Mouse (Mus musculus) layer of hippocampus, postnatal 10 days (tissue): ENCODE results near the gene AI854703. TPM values are rescaled to one million over a fixed set of nuclear protein-coding genes. Genes with fewer than 3 reads are reported as not detected.

Source experiments
- DNase-seq, 2 experiments: peaks; one replicate each; pipeline ENCODE4 v3.0.0; 2021; ENCODE audit warnings: low spot score in 2 of 2
- total RNA-seq, 2 experiments: library from RNA; stranded (reverse); gene quantifications; 2 replicates each; pipeline ENCODE4 v1.2.3; 2021

The AI854703 gene
- total RNA-seq, 2 experiments from 2014 or later = 13.7 to 15.5 TPM

DNA sequence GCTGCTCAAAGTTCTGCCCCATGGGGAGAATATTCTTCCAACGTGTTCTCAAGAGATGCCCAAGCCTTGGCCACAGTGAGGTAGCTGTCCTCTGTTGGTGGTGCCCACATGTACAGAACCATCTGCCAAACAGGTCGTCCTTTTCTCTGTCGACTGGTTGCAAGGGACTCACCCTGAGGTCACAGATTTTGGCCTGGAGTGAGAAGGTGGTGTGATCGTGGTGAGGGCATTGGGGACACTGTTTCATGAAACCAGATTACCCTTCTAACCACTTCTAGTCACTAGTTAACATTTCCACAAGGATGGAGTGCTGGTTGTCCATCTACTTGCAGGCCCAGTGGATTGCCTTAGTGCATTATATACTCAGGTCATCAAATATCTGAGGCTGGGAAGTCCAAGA is 22.2 kb downstream of the AI854703 start:
- no peak for DNase-seq

DNA sequence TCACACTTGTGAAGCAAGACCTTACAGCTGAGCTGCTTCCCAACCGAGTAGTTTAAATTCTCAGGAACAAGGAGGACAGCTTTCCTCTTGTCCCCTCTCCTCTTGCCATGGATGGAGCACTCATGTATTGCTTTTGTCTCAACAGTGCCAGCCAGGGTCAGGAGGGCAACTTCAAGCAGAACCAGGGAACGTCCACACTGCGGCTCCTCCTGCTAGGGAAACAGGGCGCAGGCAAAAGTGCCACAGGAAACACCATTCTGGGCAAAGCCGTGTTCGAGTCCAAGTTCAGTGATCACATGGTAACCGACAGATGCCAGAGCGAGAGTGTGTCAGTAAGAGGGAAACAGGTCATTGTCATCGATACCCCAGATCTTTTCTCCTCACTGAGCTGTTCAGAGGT is 23.5 kb downstream of the AI854703 start:
- no peak for DNase-seq

DNA sequence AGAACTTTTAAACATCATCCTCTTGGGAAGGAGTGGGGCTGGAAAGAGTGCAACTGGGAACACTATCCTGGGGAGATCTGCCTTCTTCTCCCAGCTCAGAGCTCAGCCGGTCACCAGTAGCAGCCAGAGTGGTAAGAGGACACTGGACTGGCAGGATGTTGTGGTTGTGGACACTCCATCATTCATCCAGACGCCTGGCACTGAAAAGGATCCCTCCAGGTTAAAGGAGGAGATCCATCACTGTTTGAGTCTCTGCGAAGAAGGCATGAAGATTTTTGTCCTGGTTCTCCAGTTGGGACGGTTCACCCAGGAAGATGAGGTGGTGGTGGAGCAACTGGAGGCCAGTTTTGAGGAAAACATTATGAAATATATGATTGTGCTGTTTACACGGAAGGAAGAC is 32.2 kb downstream of the AI854703 start:
- no peak for DNase-seq

DNA sequence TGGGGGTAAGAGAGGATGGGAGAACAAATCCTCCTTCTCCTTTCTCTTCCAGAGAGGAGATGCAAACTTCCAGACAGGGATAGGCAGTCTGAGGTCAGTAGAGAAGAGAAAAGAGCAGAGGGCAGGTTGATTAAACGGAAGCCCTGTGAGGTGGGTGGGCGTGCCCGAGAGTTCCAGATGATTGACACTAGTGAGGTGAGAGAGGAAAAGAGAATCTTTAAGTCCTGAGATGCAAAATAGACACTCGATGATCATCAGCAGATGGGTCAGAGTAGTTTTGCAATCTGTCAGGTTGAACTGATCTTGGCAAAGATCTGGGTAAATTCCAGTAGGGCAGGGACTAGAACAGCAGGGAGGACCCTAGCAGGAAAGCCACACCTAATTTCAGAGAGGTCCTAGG is 38.2 kb downstream of the AI854703 start:
- DNase-seq = no peak

DNA sequence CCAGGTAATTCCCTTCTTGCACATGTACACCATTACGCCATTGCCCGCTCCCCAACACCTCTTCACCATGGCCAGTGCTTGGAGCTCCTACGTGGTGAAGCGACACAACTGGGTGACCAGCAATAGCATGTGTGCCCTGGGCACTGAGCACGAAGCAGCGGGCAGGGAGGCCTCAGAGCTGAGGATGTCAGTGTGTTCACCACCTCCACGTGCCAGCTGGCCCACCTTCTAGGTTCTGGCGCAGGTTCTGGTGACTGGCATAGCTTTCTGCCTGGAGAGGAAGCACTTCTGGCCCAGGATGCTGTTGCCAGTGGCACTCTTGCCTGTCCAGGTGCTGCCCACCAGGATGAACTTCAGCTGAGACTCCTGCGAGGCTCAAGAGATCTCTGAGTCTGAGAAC is 38.9 kb downstream of the AI854703 start:
- DNase-seq = no peak

DNA sequence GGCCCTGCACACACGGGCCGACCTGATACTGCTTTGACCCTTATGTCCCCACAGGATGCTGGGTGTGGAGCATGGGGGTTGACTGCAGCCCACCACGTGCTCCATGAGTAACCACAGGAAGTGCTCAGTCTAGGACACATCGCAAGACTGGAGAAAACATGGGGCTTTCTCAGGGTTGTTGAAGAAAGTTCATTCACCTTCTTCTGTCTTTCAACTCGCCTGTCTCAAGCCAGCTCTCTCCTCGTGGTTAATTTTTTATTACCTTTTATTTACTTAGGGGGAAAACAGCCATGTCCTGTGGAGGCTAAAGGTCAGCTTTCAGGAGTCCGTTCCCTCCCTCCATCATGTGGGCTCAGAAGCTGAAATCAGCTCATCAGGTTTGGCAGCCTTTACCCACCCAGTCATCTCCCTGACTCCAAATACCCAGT is 39.6 kb downstream of the AI854703 start:
- DNase-seq = no peak

DNA sequence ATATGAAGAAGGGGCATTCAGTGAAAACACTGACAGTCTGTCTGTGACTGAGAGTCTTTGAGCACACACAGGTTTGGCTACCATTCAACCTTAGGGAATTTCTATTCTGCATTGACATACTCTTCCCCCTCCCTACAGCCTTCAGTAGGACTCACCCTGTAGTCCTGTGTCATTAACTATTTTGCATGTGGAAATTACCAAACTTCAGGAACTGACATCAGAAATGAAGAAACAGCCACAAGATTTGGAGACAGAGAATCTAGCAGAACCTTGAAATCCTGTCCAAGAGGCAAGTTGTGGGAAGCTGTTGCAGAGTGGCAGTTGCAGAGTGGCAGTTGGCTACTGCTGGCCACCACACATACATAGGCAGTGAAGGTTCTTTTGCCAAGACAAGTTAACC is 41.5 kb downstream of the AI854703 start:
- DNase-seq = no peak

DNA sequence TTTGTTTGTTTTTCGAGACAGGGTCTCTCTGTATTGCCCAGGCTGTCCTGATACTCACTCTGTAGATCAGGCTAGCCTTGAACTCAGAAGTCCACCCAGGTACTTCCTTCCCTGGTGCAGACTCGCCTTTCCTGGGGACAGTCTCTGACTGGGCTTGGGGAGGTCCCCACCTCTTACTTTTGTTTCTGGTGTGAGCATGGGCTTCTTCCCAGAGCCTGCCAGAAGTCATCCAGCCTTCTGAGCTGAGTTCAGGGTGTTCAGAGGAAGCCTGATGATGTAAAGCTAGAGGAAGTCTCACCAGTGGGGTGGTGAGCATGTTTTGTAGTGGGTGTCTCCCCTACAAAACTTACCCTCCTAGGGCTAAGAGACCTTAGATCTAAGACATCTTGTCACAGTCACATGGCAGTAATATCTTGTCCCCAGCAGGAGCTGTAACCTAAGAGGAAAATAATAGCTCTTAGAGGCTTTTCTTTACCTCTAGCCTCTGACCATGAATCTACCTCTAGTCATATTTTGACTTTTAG is 42.9 kb downstream of the AI854703 start:
- DNase-seq = no peak

DNA sequence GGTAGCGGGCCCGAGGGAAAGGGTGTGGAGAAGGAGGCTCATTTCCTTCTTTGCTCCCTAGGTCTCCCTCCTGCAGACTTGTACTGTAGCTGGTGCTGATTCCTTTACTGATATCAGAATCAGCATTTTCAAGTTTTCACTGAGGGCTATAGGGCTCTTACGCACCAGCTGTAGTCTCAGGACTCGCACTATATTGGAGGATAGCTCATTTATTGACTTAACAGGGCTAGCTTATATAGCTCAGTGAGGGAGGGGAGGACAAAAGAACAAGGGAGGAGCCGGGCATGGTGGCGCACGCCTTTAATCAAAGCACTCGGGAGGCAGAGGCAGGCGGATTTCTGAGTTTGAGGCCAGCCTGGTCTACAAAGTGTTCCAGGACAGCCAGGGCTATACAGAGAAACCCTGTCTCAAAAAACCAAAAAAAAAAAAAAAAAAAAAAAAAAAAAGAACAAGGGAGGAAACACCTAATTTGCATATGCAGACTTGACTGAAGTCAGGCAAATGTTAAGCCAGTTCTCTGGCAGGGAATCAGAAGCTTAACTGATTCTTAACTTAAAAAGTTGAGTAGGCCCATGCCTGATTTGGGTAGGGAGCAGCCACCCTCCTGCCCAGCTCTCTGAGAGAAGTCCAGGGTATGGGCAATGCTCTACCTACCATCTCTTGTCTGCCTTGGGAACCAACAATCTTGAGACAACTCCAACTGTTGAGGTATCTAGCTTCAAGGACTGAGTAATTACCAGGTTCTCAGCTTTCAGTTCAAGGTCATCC is 47.9 kb downstream of the AI854703 start:
- DNase-seq = no peak

DNA sequence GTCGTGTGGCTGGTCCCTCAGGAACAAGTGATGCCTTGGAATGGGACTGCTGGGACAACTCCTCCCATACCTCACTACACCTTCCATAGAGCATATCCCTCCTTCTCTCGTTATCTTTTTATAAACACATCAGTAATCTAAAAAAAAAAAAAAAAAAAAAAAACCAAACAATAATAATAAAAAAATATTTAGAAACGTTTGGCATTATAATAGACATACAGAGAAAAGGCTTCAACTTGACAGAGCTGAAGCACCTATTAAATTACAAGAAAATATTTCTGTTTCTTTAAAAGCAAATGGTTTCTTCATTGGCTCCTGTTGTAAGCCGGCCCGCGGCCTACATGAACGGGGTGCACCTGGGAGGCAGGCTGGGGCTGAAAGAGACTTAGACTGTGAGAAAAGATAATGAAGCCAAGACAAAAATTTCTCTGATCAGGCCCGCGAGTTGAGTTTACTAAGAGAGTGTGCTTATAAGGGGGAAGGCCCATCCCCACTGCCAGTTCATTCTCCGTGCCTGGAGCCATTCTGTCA is 48.9 kb downstream of the AI854703 start:
- DNase-seq = no peak

DNA sequence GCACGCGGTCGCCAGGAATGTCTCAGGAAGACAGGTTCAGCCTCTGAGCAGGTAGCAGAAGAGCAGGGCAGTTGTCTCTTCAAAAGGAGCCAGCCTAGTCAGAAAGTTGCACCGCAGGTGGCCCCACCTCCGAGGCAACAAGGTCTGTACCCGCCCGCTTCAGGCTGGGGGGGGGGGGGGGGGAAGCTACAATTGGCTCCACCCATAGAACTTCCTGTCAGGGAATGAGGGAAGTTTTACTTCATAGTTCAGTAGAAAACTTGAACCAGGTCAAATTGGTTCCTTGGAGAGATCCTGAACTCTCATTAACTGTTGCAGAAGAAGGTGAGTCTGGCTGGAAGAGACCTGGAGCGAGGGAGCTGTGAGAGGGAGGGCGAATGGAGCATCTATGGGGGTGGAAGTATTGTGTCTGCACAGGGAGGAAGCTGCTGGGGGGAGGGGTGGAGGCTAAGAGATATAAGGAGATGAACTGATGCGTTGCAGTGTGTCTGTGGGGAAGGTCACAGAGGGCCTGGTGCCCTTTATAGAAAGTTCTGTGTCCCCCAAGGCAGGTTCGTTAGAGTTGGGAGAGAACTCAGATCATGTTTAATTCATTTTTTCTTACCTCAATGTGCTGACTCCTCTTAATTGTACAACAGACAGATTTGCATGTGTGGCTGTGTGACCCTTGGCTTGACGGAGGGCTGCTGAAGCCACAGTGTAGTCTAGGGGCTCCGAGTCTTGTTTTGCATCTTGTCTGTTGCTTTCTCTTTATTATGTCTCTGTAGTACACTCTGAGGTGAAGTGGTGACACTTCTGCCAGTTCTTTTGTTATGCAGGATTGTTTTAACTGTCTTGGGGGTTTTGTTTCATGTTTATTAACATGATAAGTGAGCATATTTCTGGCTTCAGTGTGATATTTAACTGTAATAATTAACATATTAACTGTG is 49.6 kb downstream of the AI854703 start, which contains the start of gene Gimap9:
TSS of gene Gimap9 (plus strand) at position 199 of the 929 bp plus-strand sequence.
- DNase-seq = no peak

DNA sequence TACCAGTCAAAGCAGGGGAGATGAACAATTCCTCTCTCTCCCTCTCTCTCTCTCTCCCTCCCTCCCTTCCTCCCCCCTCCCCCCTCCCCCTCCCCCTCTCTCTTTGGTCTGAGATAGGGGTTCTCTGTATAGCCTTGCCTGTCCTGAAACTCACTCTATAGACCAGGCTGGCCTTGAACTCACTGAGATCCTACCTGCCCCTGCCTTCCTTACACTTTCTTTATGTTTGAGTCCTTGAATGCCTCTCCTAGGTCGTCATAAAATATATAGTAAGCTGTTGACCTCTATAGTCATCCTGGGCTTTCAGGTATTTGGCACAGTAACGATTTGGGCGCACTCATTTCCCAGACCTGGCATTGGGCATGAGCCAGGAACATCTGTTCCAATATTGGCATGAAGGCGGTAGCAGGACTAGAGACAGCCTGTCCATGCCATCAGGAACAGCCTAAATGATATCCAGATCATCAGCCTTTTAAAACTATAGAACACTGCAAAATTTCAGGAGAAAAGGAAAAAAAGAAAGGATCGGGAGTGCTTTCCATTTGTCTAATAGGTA is 50.4 kb downstream of the AI854703 start:
- no peak for DNase-seq

DNA sequence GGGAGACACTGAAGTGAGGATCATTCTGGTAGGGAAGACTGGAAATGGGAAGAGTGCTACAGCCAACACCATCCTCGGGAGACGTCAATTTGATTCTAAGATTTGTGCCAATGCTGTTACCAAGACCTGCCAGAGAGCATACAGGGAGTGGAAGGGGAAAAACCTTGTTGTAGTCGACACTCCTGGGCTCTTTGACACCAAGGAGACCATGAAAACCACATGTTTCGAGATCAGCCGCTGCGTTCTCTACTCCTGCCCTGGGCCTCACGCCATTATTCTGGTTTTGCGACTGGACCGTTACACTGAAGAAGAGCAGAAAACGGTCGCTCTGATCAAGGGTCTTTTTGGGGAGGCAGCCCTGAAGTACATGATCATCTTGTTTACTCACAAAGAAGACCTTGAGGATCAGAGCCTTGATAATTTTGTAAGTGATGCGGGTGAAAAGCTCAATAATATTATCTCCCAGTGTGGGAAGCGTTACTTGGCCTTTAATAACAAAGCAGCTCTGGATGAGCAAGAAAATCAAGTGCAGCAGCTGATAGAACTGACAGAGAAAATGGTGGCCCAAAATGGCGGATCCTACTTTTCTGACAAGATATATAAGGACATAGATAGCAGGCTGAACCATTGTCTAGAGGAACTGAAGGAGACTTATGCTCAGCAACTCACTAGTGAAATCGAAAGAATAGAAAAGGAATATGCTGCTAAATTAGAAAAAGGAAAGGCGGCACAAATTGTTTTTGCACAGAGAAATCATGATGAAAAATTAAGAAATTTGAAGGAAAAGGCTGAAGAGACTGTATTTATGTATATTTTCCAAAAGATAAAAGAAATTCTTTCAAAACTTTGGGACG is 51.2 kb downstream of the AI854703 start:
- DNase-seq = no peak

DNA sequence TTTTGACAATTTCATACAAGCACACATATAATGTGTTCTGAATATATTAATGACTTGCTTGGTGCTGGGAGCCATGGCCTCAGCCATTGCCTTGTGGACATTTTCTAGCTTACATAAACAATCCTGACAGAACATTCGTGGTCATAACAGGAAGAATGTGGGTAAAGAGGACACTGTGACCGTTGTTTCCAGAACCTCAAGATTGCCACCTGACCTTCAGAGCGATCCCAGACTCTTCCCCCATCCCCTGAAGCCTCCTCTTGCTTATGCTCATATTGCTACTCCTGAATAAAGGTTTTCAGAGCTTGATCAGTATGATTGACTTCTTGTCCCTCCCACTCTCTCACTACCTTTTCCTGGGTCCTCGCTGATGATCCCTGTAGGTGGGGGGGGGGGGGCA is 51.8 kb downstream of the AI854703 start:
- no peak for DNase-seq

DNA sequence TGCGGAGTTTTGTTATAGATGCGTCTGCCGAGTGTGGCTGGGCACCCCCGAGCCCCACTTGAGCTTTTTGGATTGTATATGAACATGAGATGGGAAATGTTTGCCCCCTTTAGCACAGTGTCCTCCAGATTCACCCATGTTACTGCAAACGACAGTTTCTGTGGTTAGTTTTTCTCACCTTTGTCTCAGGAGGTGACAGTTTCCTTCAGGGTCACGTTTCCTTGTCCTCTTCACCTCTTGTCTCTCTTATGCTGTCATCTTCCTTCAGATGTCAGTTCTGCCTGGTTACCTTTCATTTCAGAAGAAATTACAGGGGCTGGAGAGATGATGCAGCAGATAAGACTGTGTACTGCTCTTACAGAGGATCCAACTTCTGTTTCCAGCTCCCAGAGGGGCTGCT is 53.1 kb downstream of the AI854703 start:
- no peak for DNase-seq

DNA sequence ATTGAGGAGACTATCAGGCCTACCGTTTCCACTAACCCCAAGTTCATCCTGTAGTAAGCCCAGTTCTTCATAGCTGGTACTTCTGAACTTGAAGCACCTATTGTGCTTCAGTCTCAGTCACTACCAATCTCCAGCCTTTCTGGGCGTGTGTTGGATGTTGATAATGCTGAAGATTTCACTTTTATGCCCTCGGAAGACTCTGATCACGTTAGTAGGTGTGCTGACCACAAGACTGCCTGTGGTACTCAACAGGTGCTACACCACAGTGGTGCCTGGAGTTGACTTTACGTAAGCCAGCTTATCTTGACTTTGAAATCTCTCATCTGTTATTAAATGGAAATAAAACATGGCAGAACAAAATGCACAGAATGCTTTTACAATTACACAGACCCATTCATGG is 53.9 kb downstream of the AI854703 start:
- DNase-seq = no peak

DNA sequence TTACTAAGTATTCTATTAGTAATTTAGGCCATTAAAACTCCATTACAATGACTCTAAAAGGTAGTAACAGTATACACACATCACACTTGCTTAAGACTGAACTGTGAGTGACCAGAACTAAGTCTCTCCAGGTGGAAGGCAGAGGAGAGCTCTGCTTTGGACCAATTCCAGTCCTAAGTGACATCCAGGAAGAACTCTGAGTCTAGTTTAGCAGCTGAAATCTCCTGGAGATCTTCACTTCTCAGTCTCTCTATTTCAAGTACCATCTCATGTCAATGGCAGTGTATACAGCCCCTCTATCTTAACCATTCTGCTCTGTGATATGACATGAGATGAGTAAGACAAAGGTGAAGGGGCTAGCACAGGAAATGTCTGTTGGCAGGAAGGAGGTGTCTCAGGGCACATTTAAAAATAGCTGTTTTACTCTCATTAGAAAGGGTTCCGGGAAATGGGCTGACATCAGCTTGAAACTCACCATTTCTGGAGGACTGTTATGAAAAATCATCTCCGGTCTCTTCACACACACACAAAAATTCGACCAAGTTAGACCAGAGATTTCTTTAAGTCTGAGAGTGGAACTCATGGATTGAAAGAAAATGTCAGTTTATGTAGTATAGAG is 55.0 kb downstream of the AI854703 start:
- no peak for DNase-seq

DNA sequence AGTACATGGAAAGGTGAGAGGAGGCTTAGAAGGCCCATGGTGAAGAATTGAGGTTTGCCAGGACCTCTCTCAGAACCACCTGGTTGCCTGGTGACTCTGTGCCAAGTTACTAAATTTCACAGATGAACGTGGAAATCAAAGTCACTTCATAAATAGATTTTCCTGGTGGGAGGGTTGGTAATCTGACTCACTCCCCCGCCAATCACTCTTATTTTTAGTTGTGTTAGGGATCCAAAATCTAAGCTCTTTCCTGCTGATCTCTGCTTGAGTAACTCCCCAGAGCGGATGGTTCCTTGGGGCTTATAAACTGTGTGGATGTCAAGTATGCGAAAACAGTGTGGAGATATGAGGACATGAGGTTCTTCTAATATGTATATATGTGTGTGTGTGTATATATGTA is 55.7 kb downstream of the AI854703 start:
- DNase-seq = no peak
